22 mouse cellular contexts compared by ENCODE assay signal in the genomic region with DNA sequence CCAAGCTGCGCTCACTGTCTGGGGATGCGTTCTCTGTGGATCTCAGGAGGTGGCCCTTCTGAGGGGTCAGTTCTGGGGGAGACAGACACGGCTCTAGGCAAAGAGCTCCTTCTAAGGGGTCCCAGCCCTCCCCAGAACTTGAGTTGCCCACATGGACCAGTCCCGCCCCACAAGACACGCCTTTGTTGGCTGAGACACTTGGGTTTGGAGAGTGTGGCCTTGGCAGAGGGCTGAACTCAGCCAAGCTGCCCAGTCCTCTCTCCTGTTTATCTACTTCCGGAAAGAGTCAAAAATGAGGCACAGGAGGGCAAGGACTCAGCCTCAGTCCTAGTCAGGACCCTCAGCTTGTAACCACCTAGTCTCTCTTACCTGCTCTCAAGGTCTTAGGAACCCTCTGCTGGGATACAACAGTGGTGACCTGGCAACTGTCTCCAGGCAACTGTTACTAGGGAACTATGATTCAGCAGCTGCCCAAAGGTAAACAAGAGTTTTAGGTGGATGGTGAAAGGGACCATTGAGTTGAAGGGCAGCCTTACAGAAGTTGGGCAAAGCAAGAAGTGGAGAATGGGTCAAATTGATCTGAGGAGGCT. TPM values are rescaled to one million over a fixed set of nuclear protein-coding genes. Genes with fewer than 3 reads are reported as not detected.
DNase-seq lines count a peak whose midpoint lies in the region; TF ChIP-seq lines count a peak whose summit lies in the region.
"Had no signal": no experiment of that assay in that cellular context is flagged by ENCODE, and none has a peak within 500 bp of the region (broad histone marks: within the 10 kb centered on the region; RNA-seq: fewer than 3 reads in every experiment).

No protein-coding gene starts in this region.

- TF ChIP-seq POLR2A in brain, embryonic 14.5 days (IDR thresholded peaks at IDR 0.05; ENCODE audit: borderline replicate concordance, extremely low read depth, insufficient read depth, insufficient read length, poor library complexity, severe bottlenecking): no peak

- TF ChIP-seq CTCF in brain, embryonic 14.5 days (IDR thresholded peaks at IDR 0.05; ENCODE audit: borderline replicate concordance, extremely low read depth, insufficient read depth, insufficient read length): no peak

- DNase-seq in heart, embryonic 10.5 days (ENCODE audit: low spot score): peak; percentile 66
- DNase-seq in heart, postnatal 4 days: no peak
- DNase-seq in 416B (ENCODE audit: low read depth) (peak; percentile 40), adipocyte (ENCODE audit: low spot score) (no peak)
- peak; percentile 20 for DNase-seq in brain, embryonic 14.5 days (ENCODE audit: low read depth)
- peak; percentile 45 for DNase-seq in lung, postnatal 10 days
- DNase-seq in cerebellum, adult 11 months: no peak
- DNase-seq in cerebellum, postnatal 25 days: no peak
- DNase-seq: B cell, adult 2 months; cerebellum, adult 18-20 months; gastrocnemius, postnatal 36 days; kidney, adult 8-10 months; thymus, adult 2 months had no signal

- 68% methylated on average over 6 of the region's 6 CpGs for WGBS in heart, embryonic 10.5 days

- no peaks in the 10 kb centered on the region for H3K36me3 ChIP-seq in heart, embryonic 10.5 days
- H3K36me3 ChIP-seq: embryonic facial prominence, embryonic 13.5 days; liver, embryonic 15.5 days had no signal

- H3K9me3 ChIP-seq in heart, embryonic 10.5 days: no peaks in the 10 kb centered on the region
- H3K9me3 ChIP-seq: embryonic facial prominence, embryonic 13.5 days; liver, embryonic 15.5 days had no signal

- no peak overlapping the region for H3K4me3 ChIP-seq in heart, embryonic 10.5 days
- H3K4me3 ChIP-seq: embryonic facial prominence, embryonic 13.5 days; liver, embryonic 15.5 days had no signal

- H3K4me1 ChIP-seq in heart, embryonic 10.5 days: peaks cover 22% of the 10 kb centered on the region; the same call in 1 of the 2 replicates
- H3K4me1 ChIP-seq: embryonic facial prominence, embryonic 13.5 days had no signal

- peaks cover 4% of the 10 kb centered on the region; the same call in 1 of the 2 replicates for H3K27me3 ChIP-seq in heart, embryonic 10.5 days (ENCODE audit: insufficient read depth, poor library complexity, severe bottlenecking)
- H3K27me3 ChIP-seq: embryonic facial prominence, embryonic 13.5 days; liver, embryonic 15.5 days had no signal

- no peak overlapping the region for H3K27ac ChIP-seq in heart, embryonic 10.5 days
- H3K27ac ChIP-seq: embryonic facial prominence, embryonic 13.5 days; liver, embryonic 15.5 days had no signal

RNA-seq across cellular contexts. Expression of gene Ttll10, which starts 8.7 kb away (rescaled TPM):
- polyA plus RNA-seq in heart, embryonic 10.5 days (2016; fragmentation: Nextera tagmentation; extraction: Ambion mirVana): 0.19 and 0.38 TPM in 2 replicates
- total RNA-seq in heart, postnatal 4 days (2021): under 1 TPM; 0.16 to 0.55 TPM
- polyA plus RNA-seq in brain, embryonic 14.5 days (2012; rRNA removed): 0.05 and 0.23 TPM in 2 replicates
- total RNA-seq: gastrocnemius, postnatal 36 days; heart, postnatal 14 days; left cerebral cortex, postnatal 25 days had no signal
- polyA plus RNA-seq: forebrain, embryonic 16.5 days; midbrain, embryonic 16.5 days; neural tube, embryonic 14.5 days had no signal

RNA-seq across cellular contexts. Expression of gene Tnfrsf18, which starts 24.5 kb away (rescaled TPM):
- polyA plus RNA-seq in heart, embryonic 10.5 days (2016; fragmentation: Nextera tagmentation; extraction: Ambion mirVana): 1.4 and 1.7 TPM in 2 replicates
- total RNA-seq in heart, postnatal 4 days (2021): under 1 TPM in 1 of 2 experiments, not detected in 1; 0.29 TPM
- 0.24 and 0.25 TPM in 2 replicates for polyA plus RNA-seq in brain, embryonic 14.5 days (2012; rRNA removed)
- total RNA-seq: adrenal gland, adult 18-20 months; layer of hippocampus, adult 18-20 months; left cerebral cortex, postnatal 25 days had no signal

RNA-seq across cellular contexts. Expression of gene Tnfrsf4, which starts 36.8 kb away (rescaled TPM):
- 0.28 and 1.0 TPM in 2 replicates for polyA plus RNA-seq in heart, embryonic 10.5 days (2016; fragmentation: Nextera tagmentation; extraction: Ambion mirVana)
- under 1 TPM; 0.34 to 0.62 TPM for total RNA-seq in heart, postnatal 4 days (2021)
- 3.3 and 4.4 TPM in 2 replicates for polyA plus RNA-seq in brain, embryonic 14.5 days (2012; rRNA removed)
- polyA plus RNA-seq: midbrain, embryonic 16.5 days had no signal

RNA-seq across cellular contexts. Expression of gene Sdf4, which starts 57.8 kb away (rescaled TPM):
- polyA plus RNA-seq in heart, embryonic 10.5 days (2016; fragmentation: Nextera tagmentation; extraction: Ambion mirVana): 139 and 148 TPM in 2 replicates
- total RNA-seq in heart, postnatal 4 days (2021): 100 to 1,000 TPM; 107 to 109 TPM
- polyA plus RNA-seq in brain, embryonic 14.5 days (2012; rRNA removed): 36.8 and 61.3 TPM in 2 replicates

RNA-seq across cellular contexts. Expression of gene B3galt6, which starts 58.0 kb away (rescaled TPM):
- polyA plus RNA-seq in heart, embryonic 10.5 days (2016; fragmentation: Nextera tagmentation; extraction: Ambion mirVana): 10.7 and 12.9 TPM in 2 replicates
- total RNA-seq in heart, postnatal 4 days (2021): 1 to 10 TPM; 4.1 to 4.5 TPM
- polyA plus RNA-seq in brain, embryonic 14.5 days (2012; rRNA removed): 19.3 and 22.2 TPM in 2 replicates

Comparison
In these comparisons a context has a peak if more than half of its experiments do, and no peak if none do; other contexts are left out.
1. DNase-seq: peak in heart, embryonic 10.5 days (single experiment), 416B (single experiment), brain, embryonic 14.5 days (single experiment) and lung, postnatal 10 days (single experiment); none in heart, postnatal 4 days (single experiment), cerebellum, adult 11 months (single experiment), cerebellum, postnatal 25 days (0 of 2) and adipocyte (single experiment).